Mouse (Mus musculus): Measurements from ENCODE around the gene Clip4. TPM values are rescaled to one million over a fixed set of nuclear protein-coding genes. Genes with fewer than 3 reads are reported as not detected.

Gene Clip4
- polyA plus RNA-seq, 1 experiment from 2014 or later, result 1.9 TPM

- no peak overlapping the region for H3K4me3 ChIP-seq (ENCODE audit: low read length)
- no peak for ATAC-seq
- 85% methylated on average over 8 of the region's 8 CpGs for WGBS
Measured at GRCm38 (mm10) chr17:71816136-71816864, 48.0 kb downstream of the Clip4 start.

GRCm38 (mm10) chr17:71823622-71824306 is 55.5 kb downstream of the Clip4 start:
- Histone ChIP-seq H3K27me3 (replicated peaks; ENCODE audit: control insufficient read depth, insufficient read depth, low read length) (no peaks in the 10 kb centered on the region), H3K4me2 (ENCODE audit: low read depth, low read length) (no peak overlapping the region), H3K9ac (ENCODE audit: low read depth, low read length) (no peak overlapping the region), H3K4me3 (ENCODE audit: low read length) (no peak overlapping the region), H3K36me3 (ENCODE audit: control insufficient read depth, insufficient read depth, low read length) (no peaks in the 10 kb centered on the region), H3K4me1 (ENCODE audit: control insufficient read depth, insufficient read depth, low read length) (0 out of 2 replicates have a peak, but pooled peaks cover 5% of the 10 kb centered on the region), H3K27ac (ENCODE audit: low read length) (no peak overlapping the region), H3K9me3 (ENCODE audit: control insufficient read depth, low read length) (no peaks in the 10 kb centered on the region)
- 41% methylated on average over 8 of the region's 8 CpGs for WGBS
- ATAC-seq, result peak; percentile 85

More at GRCm38 (mm10) chr17:71816136-71816864, 48.0 kb downstream of the Clip4 start:
- H3K4me1 ChIP-seq (ENCODE audit: control insufficient read depth, insufficient read depth, low read length), result no peaks in the 10 kb centered on the region
- H3K4me2 ChIP-seq (ENCODE audit: low read depth, low read length), result no peak overlapping the region
- no peaks in the 10 kb centered on the region for H3K9me3 ChIP-seq (ENCODE audit: control insufficient read depth, low read length)
- no peaks in the 10 kb centered on the region for H3K27me3 ChIP-seq (replicated peaks; ENCODE audit: control insufficient read depth, insufficient read depth, low read length)
- no peak overlapping the region for H3K9ac ChIP-seq (ENCODE audit: low read depth, low read length)
- H3K27ac ChIP-seq (ENCODE audit: low read length), result no peak overlapping the region
- no peaks in the 10 kb centered on the region for H3K36me3 ChIP-seq (ENCODE audit: control insufficient read depth, insufficient read depth, low read length)

- no peak for ATAC-seq
- 71% methylated on average over 3 of the region's 3 CpGs for WGBS
- H3K36me3 ChIP-seq (ENCODE audit: control insufficient read depth, insufficient read depth, low read length), result no peaks in the 10 kb centered on the region
- H3K4me1 ChIP-seq (ENCODE audit: control insufficient read depth, insufficient read depth, low read length), result 0 out of 2 replicates have a peak, but pooled peaks cover 9% of the 10 kb centered on the region
- no peak overlapping the region for H3K9ac ChIP-seq (ENCODE audit: low read depth, low read length)
- no peak overlapping the region for H3K4me3 ChIP-seq (ENCODE audit: low read length)
- H3K27me3 ChIP-seq (replicated peaks; ENCODE audit: control insufficient read depth, insufficient read depth, low read length), result no peaks in the 10 kb centered on the region
- H3K27ac ChIP-seq (ENCODE audit: low read length), result no peak overlapping the region
- H3K4me2 ChIP-seq (ENCODE audit: low read depth, low read length), result no peak overlapping the region
- H3K9me3 ChIP-seq (ENCODE audit: control insufficient read depth, low read length), result no peaks in the 10 kb centered on the region
Measured at GRCm38 (mm10) chr17:71826603-71827002, 58.3 kb downstream of the Clip4 start.

- Histone ChIP-seq H3K4me1 (ENCODE audit: control insufficient read depth, insufficient read depth, low read length) (0 out of 2 replicates have a peak, but pooled peaks cover 9% of the 10 kb centered on the region), H3K9ac (ENCODE audit: low read depth, low read length) (no peak overlapping the region), H3K36me3 (ENCODE audit: control insufficient read depth, insufficient read depth, low read length) (no peaks in the 10 kb centered on the region), H3K4me3 (ENCODE audit: low read length) (no peak overlapping the region), H3K4me2 (ENCODE audit: low read depth, low read length) (no peak overlapping the region), H3K27ac (ENCODE audit: low read length) (no peak overlapping the region), H3K27me3 (replicated peaks; ENCODE audit: control insufficient read depth, insufficient read depth, low read length) (no peaks in the 10 kb centered on the region), H3K9me3 (ENCODE audit: control insufficient read depth, low read length) (no peaks in the 10 kb centered on the region)
- no peak for ATAC-seq
- 69% methylated on average over 8 of the region's 8 CpGs for WGBS
Measured at GRCm38 (mm10) chr17:71827627-71828026, 59.4 kb downstream of the Clip4 start.

- H3K27ac ChIP-seq (ENCODE audit: low read length), result no peak overlapping the region
- 0 out of 2 replicates have a peak, but pooled peaks cover 9% of the 10 kb centered on the region for H3K4me1 ChIP-seq (ENCODE audit: control insufficient read depth, insufficient read depth, low read length)
- no peak overlapping the region for H3K9ac ChIP-seq (ENCODE audit: low read depth, low read length)
- no peak overlapping the region for H3K4me2 ChIP-seq (ENCODE audit: low read depth, low read length)
- H3K36me3 ChIP-seq (ENCODE audit: control insufficient read depth, insufficient read depth, low read length), result no peaks in the 10 kb centered on the region
- no peaks in the 10 kb centered on the region for H3K9me3 ChIP-seq (ENCODE audit: control insufficient read depth, low read length)
- WGBS, result 39% methylated on average over 12 of the region's 12 CpGs
- ATAC-seq, result peak; percentile 83
- no peaks in the 10 kb centered on the region for H3K27me3 ChIP-seq (replicated peaks; ENCODE audit: control insufficient read depth, insufficient read depth, low read length)
- no peak overlapping the region for H3K4me3 ChIP-seq (ENCODE audit: low read length)
Measured at GRCm38 (mm10) chr17:71828647-71829414, 60.6 kb downstream of the Clip4 start.

GRCm38 (mm10) chr17:71831960-71832359 is 63.7 kb downstream of the Clip4 start:
- Histone ChIP-seq H3K9ac (ENCODE audit: low read depth, low read length) (no peak overlapping the region), H3K27ac (ENCODE audit: low read length) (no peak overlapping the region), H3K4me3 (ENCODE audit: low read length) (no peak overlapping the region), H3K4me1 (ENCODE audit: control insufficient read depth, insufficient read depth, low read length) (0 out of 2 replicates have a peak, but pooled peaks cover 9% of the 10 kb centered on the region), H3K36me3 (ENCODE audit: control insufficient read depth, insufficient read depth, low read length) (no peaks in the 10 kb centered on the region), H3K27me3 (replicated peaks; ENCODE audit: control insufficient read depth, insufficient read depth, low read length) (no peaks in the 10 kb centered on the region), H3K4me2 (ENCODE audit: low read depth, low read length) (no peak overlapping the region), H3K9me3 (ENCODE audit: control insufficient read depth, low read length) (no peaks in the 10 kb centered on the region)
- WGBS, result 88% methylated on average over 3 of the region's 3 CpGs
- no peak for ATAC-seq

GRCm38 (mm10) chr17:71862184-71862583 is 93.9 kb downstream of the Clip4 start:
- no peak for ATAC-seq
- no peaks in the 10 kb centered on the region for H3K4me1 ChIP-seq (ENCODE audit: control insufficient read depth, insufficient read depth, low read length)
- H3K9ac ChIP-seq (ENCODE audit: low read depth, low read length), result no peak overlapping the region
- no peaks in the 10 kb centered on the region for H3K36me3 ChIP-seq (ENCODE audit: control insufficient read depth, insufficient read depth, low read length)
- no peaks in the 10 kb centered on the region for H3K9me3 ChIP-seq (ENCODE audit: control insufficient read depth, low read length)
- H3K27me3 ChIP-seq (replicated peaks; ENCODE audit: control insufficient read depth, insufficient read depth, low read length), result no peaks in the 10 kb centered on the region
- no peak overlapping the region for H3K27ac ChIP-seq (ENCODE audit: low read length)
- WGBS, result 83% methylated on average over 3 of the region's 3 CpGs
- no peak overlapping the region for H3K4me2 ChIP-seq (ENCODE audit: low read depth, low read length)
- no peak overlapping the region for H3K4me3 ChIP-seq (ENCODE audit: low read length)

- no peaks in the 10 kb centered on the region for H3K4me1 ChIP-seq (ENCODE audit: control insufficient read depth, insufficient read depth, low read length)
- no peaks in the 10 kb centered on the region for H3K27me3 ChIP-seq (replicated peaks; ENCODE audit: control insufficient read depth, insufficient read depth, low read length)
- WGBS, result 87% methylated on average over 4 of the region's 4 CpGs
- H3K4me3 ChIP-seq (ENCODE audit: low read length), result no peak overlapping the region
- ATAC-seq, result no peak
- H3K9me3 ChIP-seq (ENCODE audit: control insufficient read depth, low read length), result no peaks in the 10 kb centered on the region
- no peak overlapping the region for H3K27ac ChIP-seq (ENCODE audit: low read length)
- no peaks in the 10 kb centered on the region for H3K36me3 ChIP-seq (ENCODE audit: control insufficient read depth, insufficient read depth, low read length)
- H3K4me2 ChIP-seq (ENCODE audit: low read depth, low read length), result no peak overlapping the region
- no peak overlapping the region for H3K9ac ChIP-seq (ENCODE audit: low read depth, low read length)
Measured at GRCm38 (mm10) chr17:71862895-71863294, 94.6 kb downstream of the Clip4 start.

- Histone ChIP-seq H3K27ac (ENCODE audit: low read length) (no peak overlapping the region), H3K4me2 (ENCODE audit: low read depth, low read length) (no peak overlapping the region), H3K9me3 (ENCODE audit: control insufficient read depth, low read length) (no peaks in the 10 kb centered on the region), H3K36me3 (ENCODE audit: control insufficient read depth, insufficient read depth, low read length) (no peaks in the 10 kb centered on the region), H3K27me3 (replicated peaks; ENCODE audit: control insufficient read depth, insufficient read depth, low read length) (no peaks in the 10 kb centered on the region), H3K4me1 (ENCODE audit: control insufficient read depth, insufficient read depth, low read length) (no peaks in the 10 kb centered on the region), H3K4me3 (ENCODE audit: low read length) (no peak overlapping the region), H3K9ac (ENCODE audit: low read depth, low read length) (no peak overlapping the region)
- 89% methylated on average over 8 of the region's 8 CpGs for WGBS
- no peak for ATAC-seq
Measured at GRCm38 (mm10) chr17:71864039-71864438, 95.8 kb downstream of the Clip4 start.

Measured in intestine, embryonic 16.5 days (tissue).